Mouse (Mus musculus) forebrain, embryonic 13.5 days (tissue): ENCODE measurements around the gene Ddah1. TPM values are rescaled to one million over a fixed set of nuclear protein-coding genes. Genes with fewer than 3 reads are reported as not detected.
A peak's percentile ranks its signal among the peaks of the same experiment; 100 is the strongest.

Experiments
- ATAC-seq: fragments of 200-750 bp; cut with Nextera tagmentation; 2 replicates; pipeline ENCODE4 v1.8.0; 2017
- H3K27ac ChIP-seq: fragments of 300-500 bp; sonication (generic); 2 replicates; pipeline ENCODE4 v1.5.1; 2015; ENCODE audit warnings: inconsistent platforms, mild to moderate bottlenecking, moderate library complexity
- H3K27me3 ChIP-seq: fragments of 300-500 bp; sonication (generic); 2 replicates; pipeline ENCODE4 v1.6.1; 2015; ENCODE audit warnings: mild to moderate bottlenecking, inconsistent platforms
- H3K36me3 ChIP-seq: fragments of 300-500 bp; sonication (generic); 2 replicates; pipeline ENCODE4 v1.6.1; 2015; ENCODE audit warnings: mild to moderate bottlenecking, inconsistent platforms; ENCODE audit not compliant: poor library complexity, severe bottlenecking
- H3K4me1 ChIP-seq: fragments of 300-500 bp; sonication (generic); 2 replicates; pipeline ENCODE4 v1.6.1; 2015; ENCODE audit warnings: inconsistent platforms
- H3K4me2 ChIP-seq: fragments of 300-500 bp; sonication (generic); 2 replicates; pipeline ENCODE4 v1.6.1; 2015; ENCODE audit warnings: inconsistent platforms, mild to moderate bottlenecking, moderate library complexity
- H3K4me3 ChIP-seq: fragments of 300-500 bp; sonication (generic); 2 replicates; pipeline ENCODE4 v1.5.1; 2015; ENCODE audit warnings: mild to moderate bottlenecking, inconsistent platforms
- H3K9ac ChIP-seq: fragments of 300-500 bp; sonication (generic); 2 replicates; pipeline ENCODE4 v1.6.1; 2015; ENCODE audit warnings: mild to moderate bottlenecking, inconsistent platforms
- H3K9me3 ChIP-seq: fragments of 300-500 bp; sonication (generic); replicated peaks from 2 replicates; pipeline ENCODE4 v1.6.1; 2016; ENCODE audit warnings: inconsistent platforms
- WGBS: fragments of 180-500 bp; shearing (Covaris S2); methylation state at CpG from one replicate; pipeline ENCODE4 v1.1.7; 2015; 5-methylcytosine and 5-hydroxymethylcytosine counted together
- polyA plus RNA-seq: library from polyadenylated mRNA; unstranded; fragments of >200 nt; fragmentation: Nextera tagmentation; extraction: Ambion mirVana; gene quantifications from 2 replicates; pipeline ENCODE4 v1.2.1, GENCODE M21; 2015

Gene Ddah1
- polyA plus RNA-seq, 1 experiment from 2014 or later = 149 TPM

- Histone ChIP-seq H3K9me3 (no peaks in the 10 kb centered on the region), H3K36me3 (peaks cover 8% of the 10 kb centered on the region), H3K4me1 (peaks cover 19% of the 10 kb centered on the region), H3K9ac (peak overlapping the region; percentile 87), H3K27me3 (peaks cover 3% of the 10 kb centered on the region; the same call in 1 of the 2 replicates), H3K4me3 (peak overlapping the region; percentile 86), H3K27ac (peak overlapping the region; percentile 93), H3K4me2 (peak overlapping the region; percentile 75)
- ATAC-seq = peak; percentile 100
- under 1% methylated on average over 58 of the region's 58 CpGs for WGBS
Measured at GRCm38 (mm10) chr3:145923874-145924577, 165.6 kb downstream of the Ddah1 start.

- peak overlapping the region; percentile 86 for H3K4me3 ChIP-seq
- peaks cover 8% of the 10 kb centered on the region for H3K36me3 ChIP-seq
- H3K27ac ChIP-seq = peak overlapping the region; percentile 93
- peak overlapping the region; percentile 75 for H3K4me2 ChIP-seq
- 4% methylated on average over 39 of the region's 39 CpGs for WGBS
- no peak; the same call in 1 of the 2 replicates for ATAC-seq
- peaks cover 3% of the 10 kb centered on the region; the same call in 1 of the 2 replicates for H3K27me3 ChIP-seq
- H3K4me1 ChIP-seq = peaks cover 19% of the 10 kb centered on the region
- peak overlapping the region; percentile 87 for H3K9ac ChIP-seq
- H3K9me3 ChIP-seq = no peaks in the 10 kb centered on the region
Measured at GRCm38 (mm10) chr3:145924649-145925337, 166.3 kb downstream of the Ddah1 start.

DNA sequence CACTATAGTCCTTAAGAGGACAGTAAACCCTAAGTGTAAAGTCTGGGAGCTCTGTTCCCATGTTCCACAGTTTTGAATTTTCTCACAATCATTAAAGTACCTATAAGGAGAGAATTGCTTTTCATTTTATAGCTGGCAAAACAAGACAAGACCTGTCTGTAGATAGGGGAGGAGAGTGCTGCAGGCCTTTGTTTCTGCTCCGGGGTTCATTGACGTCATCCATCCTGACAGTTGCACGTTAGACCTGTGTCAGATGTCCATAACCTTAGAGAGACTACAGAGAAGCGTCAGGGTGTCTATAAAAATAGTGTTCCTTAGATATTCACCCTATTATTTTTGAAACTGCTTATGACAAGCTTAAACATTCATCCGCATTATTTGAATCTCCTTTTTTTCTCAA lies 167.0 kb downstream of the Ddah1 start:
- WGBS = 73% methylated on average over 5 of the region's 5 CpGs
- H3K27ac ChIP-seq = no peak overlapping the region
- no peak for ATAC-seq
- H3K9ac ChIP-seq = peak overlapping the region; percentile 87
- H3K4me2 ChIP-seq = peak overlapping the region; percentile 75
- H3K4me1 ChIP-seq = peaks cover 19% of the 10 kb centered on the region
- no peaks in the 10 kb centered on the region for H3K9me3 ChIP-seq
- H3K4me3 ChIP-seq = peak overlapping the region; percentile 86
- peaks cover 3% of the 10 kb centered on the region; the same call in 1 of the 2 replicates for H3K27me3 ChIP-seq
- peaks cover 9% of the 10 kb centered on the region for H3K36me3 ChIP-seq

DNA sequence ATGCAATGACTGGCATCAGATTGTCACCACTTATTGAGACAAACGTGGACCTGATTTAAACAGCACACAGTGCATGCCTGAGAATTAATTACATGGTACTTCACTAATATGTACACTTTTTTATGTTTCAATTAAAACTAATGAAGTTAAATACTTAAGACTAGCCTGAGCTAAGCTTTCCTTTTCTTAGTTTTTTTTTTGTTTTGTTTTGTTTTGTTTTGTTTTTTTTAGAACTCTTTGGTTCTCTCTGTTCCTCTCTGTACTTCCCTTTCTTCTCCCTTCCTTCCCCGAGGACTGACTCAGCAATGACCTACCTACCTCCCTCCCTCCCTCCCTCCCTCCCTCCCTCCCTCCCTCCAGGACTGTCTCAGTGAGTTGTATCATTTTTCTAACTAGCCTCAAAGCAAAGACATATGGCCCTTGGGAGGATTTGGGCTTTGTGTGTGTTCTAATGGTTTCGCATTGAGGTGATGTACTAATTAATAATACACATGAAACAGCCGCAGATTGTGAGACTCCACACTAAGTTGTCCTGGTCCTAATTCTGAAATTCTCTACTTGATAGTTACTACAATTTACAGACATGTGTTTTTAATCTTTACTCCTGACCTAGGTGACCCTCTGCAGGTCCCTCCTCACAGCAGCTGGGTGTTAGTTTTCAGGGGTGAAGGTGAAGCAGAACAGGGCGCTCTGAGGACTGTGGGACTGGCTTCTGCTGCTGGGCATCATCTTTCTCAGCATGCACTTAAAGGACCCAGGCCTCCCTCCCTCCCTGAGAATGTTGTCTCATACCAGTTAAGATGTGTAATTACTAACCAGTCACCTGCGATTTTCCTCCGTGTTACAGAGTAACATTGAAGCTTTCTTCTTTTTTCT lies 171.3 kb downstream of the Ddah1 start:
- no peak for ATAC-seq
- H3K27ac ChIP-seq = no peak overlapping the region
- H3K4me1 ChIP-seq = peaks cover 18% of the 10 kb centered on the region
- H3K27me3 ChIP-seq = no peaks in the 10 kb centered on the region
- peaks cover 46% of the 10 kb centered on the region for H3K36me3 ChIP-seq
- H3K4me3 ChIP-seq = no peak overlapping the region
- 79% methylated on average over 7 of the region's 7 CpGs for WGBS
- H3K9ac ChIP-seq = no peak overlapping the region
- H3K9me3 ChIP-seq = no peaks in the 10 kb centered on the region
- no peak overlapping the region for H3K4me2 ChIP-seq

GRCm38 (mm10) chr3:145933845-145934244 lies 175.4 kb downstream of the Ddah1 start:
- H3K27me3 ChIP-seq = no peaks in the 10 kb centered on the region
- H3K4me3 ChIP-seq = no peak overlapping the region
- no peak overlapping the region for H3K9ac ChIP-seq
- no peak overlapping the region for H3K4me2 ChIP-seq
- 88% methylated on average over 9 of the region's 9 CpGs for WGBS
- H3K9me3 ChIP-seq = no peaks in the 10 kb centered on the region
- ATAC-seq = no peak
- no peak overlapping the region for H3K27ac ChIP-seq
- peaks cover 7% of the 10 kb centered on the region for H3K4me1 ChIP-seq
- peaks cover 40% of the 10 kb centered on the region for H3K36me3 ChIP-seq

GRCm38 (mm10) chr3:145937505-145938404 lies 179.3 kb downstream of the Ddah1 start, which contains the start of gene 2410004B18Rik:
Gene 2410004B18Rik, plus strand, starts transcription at chr3:145938014.
- Histone ChIP-seq H3K27me3 (no peaks in the 10 kb centered on the region), H3K27ac (peak within 1 kb of the TSS; percentile 63), H3K9ac (peak within 1 kb of the TSS; percentile 97), H3K4me2 (peak within 1 kb of the TSS; percentile 83), H3K9me3 (no peaks in the 10 kb centered on the region), H3K4me1 (peaks cover 32% of the 10 kb centered on the region), H3K36me3 (peaks cover 42% of the 10 kb centered on the region), H3K4me3 (peak within 1 kb of the TSS; percentile 98)
- ATAC-seq = peak; percentile 97
- 2% methylated on average over 59 of the region's 70 CpGs for WGBS

GRCm38 (mm10) chr3:145938405-145939349 lies 180.2 kb downstream of the Ddah1 start:
- 20% methylated on average over 45 of the region's 50 CpGs for WGBS
- Histone ChIP-seq H3K36me3 (peaks cover 35% of the 10 kb centered on the region), H3K4me3 (peak overlapping the region; percentile 98), H3K9ac (peak overlapping the region; percentile 97), H3K9me3 (no peaks in the 10 kb centered on the region), H3K4me1 (peaks cover 35% of the 10 kb centered on the region), H3K27me3 (no peaks in the 10 kb centered on the region), H3K27ac (peak overlapping the region; percentile 63), H3K4me2 (peak overlapping the region; percentile 83)
- ATAC-seq = peak; percentile 16

- Histone ChIP-seq H3K4me2 (peak overlapping the region; percentile 83), H3K4me1 (peaks cover 35% of the 10 kb centered on the region), H3K27me3 (no peaks in the 10 kb centered on the region), H3K9me3 (no peaks in the 10 kb centered on the region), H3K27ac (no peak overlapping the region), H3K9ac (peak overlapping the region; percentile 97), H3K4me3 (peak overlapping the region; percentile 98), H3K36me3 (peaks cover 37% of the 10 kb centered on the region)
- WGBS = 86% methylated on average over 12 of the region's 12 CpGs
- ATAC-seq = no peak
Measured at GRCm38 (mm10) chr3:145939402-145939801, 180.9 kb downstream of the Ddah1 start.

- Histone ChIP-seq H3K4me1 (peaks cover 35% of the 10 kb centered on the region), H3K9me3 (no peaks in the 10 kb centered on the region), H3K27ac (no peak overlapping the region), H3K9ac (no peak overlapping the region), H3K36me3 (peaks cover 37% of the 10 kb centered on the region), H3K4me3 (no peak overlapping the region), H3K4me2 (peak overlapping the region; percentile 83; the same call in 1 of the 2 replicates), H3K27me3 (no peaks in the 10 kb centered on the region)
- WGBS = 81% methylated on average over 4 of the region's 4 CpGs
- ATAC-seq = no peak
Measured at GRCm38 (mm10) chr3:145939971-145940370, 181.5 kb downstream of the Ddah1 start.

- Histone ChIP-seq H3K27me3 (no peaks in the 10 kb centered on the region), H3K4me1 (peaks cover 39% of the 10 kb centered on the region), H3K27ac (no peak overlapping the region), H3K4me3 (no peak overlapping the region), H3K36me3 (peaks cover 42% of the 10 kb centered on the region), H3K4me2 (no peak overlapping the region), H3K9ac (no peak overlapping the region), H3K9me3 (no peaks in the 10 kb centered on the region)
- no peak for ATAC-seq
- WGBS = 13% methylated on average over 3 of the region's 3 CpGs
Measured at GRCm38 (mm10) chr3:145941971-145942370, 183.5 kb downstream of the Ddah1 start.
